Mouse (Mus musculus) spleen, adult 2 months (tissue): ENCODE data around the gene Ppargc1a. TPM values are rescaled to one million over a fixed set of nuclear protein-coding genes. Genes with fewer than 3 reads are reported as not detected.

Source experiments
- DNase-seq, 2 experiments: peaks; one replicate each; pipeline versions ENCODE4 v3.0.0 to v3.0.0-alpha.2; 2012 to 2021; ENCODE audit warnings: low spot score in 2 of 2, low read depth in 1 of 2
- H3K27ac ChIP-seq: fragments of 200-500 bp; 2 replicates; pipeline ENCODE4 v1.5.1; 2012; ENCODE audit warnings: low read length, inconsistent platforms; ENCODE audit not compliant: insufficient read depth
- H3K27me3 ChIP-seq: fragments of 200-500 bp; 2 replicates; pipeline ENCODE4 v1.6.1; 2012; ENCODE audit warnings: mild to moderate bottlenecking, moderate library complexity, low read length, inconsistent platforms; ENCODE audit not compliant: control insufficient read depth, insufficient read depth
- H3K36me3 ChIP-seq: fragments of 200-500 bp; 2 replicates; pipeline ENCODE4 v1.6.1; 2012; ENCODE audit warnings: mild to moderate bottlenecking, low read length, inconsistent platforms; ENCODE audit not compliant: control insufficient read depth, insufficient read depth
- H3K4me1 ChIP-seq: fragments of 200-500 bp; 2 replicates; pipeline ENCODE4 v1.6.1; 2011; ENCODE audit warnings: inconsistent platforms; ENCODE audit not compliant: control insufficient read depth, insufficient read depth, insufficient read length
- H3K4me3 ChIP-seq: fragments of 200-500 bp; 2 replicates; pipeline ENCODE4 v1.5.1; 2011; ENCODE audit warnings: mild to moderate bottlenecking, inconsistent platforms; ENCODE audit not compliant: insufficient read depth, insufficient read length; ENCODE audit errors: extremely low read depth
- CTCF ChIP-seq: fragments of 200-500 bp; IDR thresholded peaks from 2 replicates; pipeline ENCODE4 v1.5.1; 2011; ENCODE audit warnings: mild to moderate bottlenecking, inconsistent platforms; ENCODE audit not compliant: insufficient read depth, insufficient read length, insufficient replicate concordance; ENCODE audit errors: extremely low read depth
- POLR2A ChIP-seq: fragments of 200-500 bp; IDR thresholded peaks from 2 replicates; pipeline ENCODE4 v1.6.1; 2011; ENCODE audit warnings: low read depth, low read length, inconsistent platforms
- WGBS: fragments of 180-500 bp; shearing (Covaris S2); methylation state at CpG from one replicate; pipeline ENCODE4 v1.1.7; 2018; 5-methylcytosine and 5-hydroxymethylcytosine counted together
- polyA plus RNA-seq: library from polyadenylated mRNA; depleted of rRNA; stranded (reverse); fragments of >200 nt; gene quantifications from 2 replicates; pipeline ENCODE4 v1.2.3, GENCODE M21; 2012

Gene Ppargc1a
- polyA plus RNA-seq, 1 experiment = 0.30 TPM

GRCm38 (mm10) chr5:51591537-51592154 lies 24.1 kb upstream of the Ppargc1a start:
- DNase-seq = no peak
- Histone ChIP-seq H3K36me3 (no peaks in the 10 kb centered on the region), H3K27me3 (no peaks in the 10 kb centered on the region), H3K27ac (no peak overlapping the region), H3K4me3 (no peak overlapping the region), H3K4me1 (no peaks in the 10 kb centered on the region)
- WGBS = 78% methylated on average over 11 of the region's 11 CpGs
- TF ChIP-seq POLR2A (no peak), CTCF (no peak)

GRCm38 (mm10) chr5:51586187-51586586 lies 18.7 kb upstream of the Ppargc1a start:
- no peaks in the 10 kb centered on the region for H3K27me3 ChIP-seq
- peaks cover 2% of the 10 kb centered on the region; the same call in 1 of the 2 replicates for H3K4me1 ChIP-seq
- 93% methylated on average over 2 of the region's 2 CpGs for WGBS
- H3K4me3 ChIP-seq = no peak overlapping the region
- no peak for DNase-seq
- no peak overlapping the region for H3K27ac ChIP-seq
- TF ChIP-seq CTCF = no peak
- TF ChIP-seq POLR2A = no peak
- no peaks in the 10 kb centered on the region for H3K36me3 ChIP-seq

GRCm38 (mm10) chr5:51584987-51585386 lies 17.5 kb upstream of the Ppargc1a start:
- DNase-seq = no peak
- Histone ChIP-seq H3K36me3 (no peaks in the 10 kb centered on the region), H3K4me3 (no peak overlapping the region), H3K27me3 (no peaks in the 10 kb centered on the region), H3K4me1 (peaks cover 2% of the 10 kb centered on the region; the same call in 1 of the 2 replicates), H3K27ac (no peak overlapping the region)
- TF ChIP-seq POLR2A = no peak
- no peak for TF ChIP-seq CTCF
- 23% methylated on average over 6 of the region's 6 CpGs for WGBS

- no peak overlapping the region for H3K4me3 ChIP-seq
- WGBS = 79% methylated on average over 3 of the region's 3 CpGs
- no peaks in the 10 kb centered on the region for H3K27me3 ChIP-seq
- no peak for TF ChIP-seq POLR2A
- no peak for TF ChIP-seq CTCF
- H3K4me1 ChIP-seq = peaks cover 2% of the 10 kb centered on the region; the same call in 1 of the 2 replicates
- H3K27ac ChIP-seq = no peak overlapping the region
- no peak for DNase-seq
- no peaks in the 10 kb centered on the region for H3K36me3 ChIP-seq
Measured at GRCm38 (mm10) chr5:51584186-51584585, 16.7 kb upstream of the Ppargc1a start.

GRCm38 (mm10) chr5:51583632-51584031 lies 16.1 kb upstream of the Ppargc1a start:
- Histone ChIP-seq H3K27ac (no peak overlapping the region), H3K4me1 (peaks cover 2% of the 10 kb centered on the region; the same call in 1 of the 2 replicates), H3K4me3 (no peak overlapping the region), H3K27me3 (no peaks in the 10 kb centered on the region), H3K36me3 (no peaks in the 10 kb centered on the region)
- WGBS = 93% methylated on average over 3 of the region's 3 CpGs
- DNase-seq = no peak
- TF ChIP-seq CTCF (no peak), POLR2A (no peak)

- no peak for DNase-seq
- Histone ChIP-seq H3K36me3 (no peaks in the 10 kb centered on the region), H3K27me3 (no peaks in the 10 kb centered on the region), H3K4me1 (peaks cover 2% of the 10 kb centered on the region; the same call in 1 of the 2 replicates), H3K27ac (no peak overlapping the region), H3K4me3 (no peak overlapping the region)
- TF ChIP-seq POLR2A (no peak), CTCF (no peak)
- WGBS = 80% methylated on average over 4 of the region's 4 CpGs
Measured at GRCm38 (mm10) chr5:51583030-51583429, 15.5 kb upstream of the Ppargc1a start.

- H3K4me3 ChIP-seq = no peak overlapping the region
- no peak for TF ChIP-seq POLR2A
- TF ChIP-seq CTCF = no peak
- H3K4me1 ChIP-seq = peaks cover 2% of the 10 kb centered on the region; the same call in 1 of the 2 replicates
- WGBS = 87% methylated on average over 5 of the region's 5 CpGs
- H3K27ac ChIP-seq = no peak overlapping the region
- no peaks in the 10 kb centered on the region for H3K36me3 ChIP-seq
- DNase-seq = no peak
- H3K27me3 ChIP-seq = no peaks in the 10 kb centered on the region
Measured at GRCm38 (mm10) chr5:51582618-51583017, 15.1 kb upstream of the Ppargc1a start.
